Mouse (Mus musculus): ENCODE results near the gene 1700016D06Rik. TPM values are rescaled to one million over a fixed set of nuclear protein-coding genes. Genes with fewer than 3 reads are reported as not detected.

Gene 1700016D06Rik
- total and polyA plus RNA-seq, 3 experiments = not detected

DNA sequence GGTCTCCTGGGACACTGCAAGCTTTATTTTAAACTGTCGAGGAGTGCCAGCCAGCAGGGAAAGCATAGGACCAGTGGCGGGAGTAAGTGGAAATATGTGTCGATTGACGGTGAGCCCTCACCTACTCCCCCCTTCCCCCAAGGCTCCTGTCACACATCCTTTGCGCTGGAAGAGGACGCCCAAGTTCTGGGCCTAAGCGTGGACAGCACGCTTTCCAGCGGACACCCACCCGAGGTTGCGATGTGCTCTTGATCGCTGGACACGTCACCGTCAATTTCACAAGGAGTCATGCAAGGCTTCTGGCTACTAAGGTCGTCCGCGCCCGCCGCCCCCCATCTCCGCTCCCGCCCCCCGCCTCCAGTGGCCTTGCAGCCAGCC, 26.4 kb upstream of the 1700016D06Rik start (continued):
- TF ChIP-seq MAZ (IDR thresholded peaks at IDR 0.05; ENCODE audit: low read depth, low read length) (no peak), CHD1 (IDR thresholded peaks at IDR 0.05; ENCODE audit: low read depth, low read length) (no peak), EP300 (IDR thresholded peaks at IDR 0.05; ENCODE audit: low read depth in 1 of 2, low read length in 2 of 2) (no peak)

DNA sequence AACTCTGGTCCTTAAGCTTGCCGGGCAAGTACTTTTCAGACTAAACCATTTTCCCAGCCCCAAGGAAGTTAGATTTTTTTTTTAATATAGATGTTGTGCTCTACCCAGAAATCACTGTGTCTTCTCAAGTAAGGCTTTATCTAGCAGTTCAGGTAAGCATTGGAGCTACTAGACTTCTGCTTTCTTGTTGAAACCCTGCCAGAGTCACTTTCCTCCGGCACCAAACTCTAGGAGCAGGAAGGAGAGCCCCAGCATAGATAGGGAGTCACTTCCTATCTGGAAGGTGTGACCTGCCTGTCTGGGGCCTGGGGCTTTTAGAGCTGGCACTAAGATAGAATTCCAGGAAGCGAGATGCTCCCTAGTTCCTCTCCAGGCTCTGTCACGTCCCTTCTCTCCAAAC, 16.3 kb upstream of the 1700016D06Rik start:
- Histone ChIP-seq H3K27ac (ENCODE audit: control insufficient read depth, low read depth, low read length) (no peak overlapping the region), H3K4me1 (ENCODE audit: control insufficient read depth in 1 of 2, insufficient read depth in 2 of 2, low read length in 2 of 2) (peaks cover 0 to 7% of the 10 kb centered on the region in 2 experiments; a peak in 2 of 4 replicates), H3K9me3 (replicated peaks; ENCODE audit: insufficient read depth, low read length) (no peaks in the 10 kb centered on the region), H3K79me2 (ENCODE audit: control insufficient read depth, insufficient read depth, low read length, poor library complexity) (no peaks in the 10 kb centered on the region), H3K4me3 (ENCODE audit: control insufficient read depth in 1 of 2, insufficient read depth in 1 of 2, low read depth in 2 of 2, low read length in 2 of 2) (no peak overlapping the region), H3K9ac (ENCODE audit: control insufficient read depth, low read depth, low read length, poor library complexity, severe bottlenecking) (no peak overlapping the region), H3K36me3 (ENCODE audit: control insufficient read depth in 1 of 2, insufficient read depth in 2 of 2, low read length in 2 of 2) (peaks cover 0 to 2% of the 10 kb centered on the region in 2 experiments; a peak in 2 of 4 replicates), H3K27me3 (ENCODE audit: control insufficient read depth in 1 of 2, insufficient read depth in 2 of 2, low read length in 2 of 2) (no peaks in the 10 kb centered on the region)
- peak; percentile 67 for DNase-seq (ENCODE audit: low read depth, low spot score)
- TF ChIP-seq BHLHE40 (IDR thresholded peaks at IDR 0.05; ENCODE audit: borderline replicate concordance, low read depth, low read length) (0 out of 2 replicates have a peak, but pooled peaks have one; percentile 35), TBP (IDR thresholded peaks at IDR 0.05; ENCODE audit: low read depth, low read length) (no peak), RCOR1 (IDR thresholded peaks at IDR 0.05; ENCODE audit: low read depth, low read length) (peak; percentile 64), EP300 (IDR thresholded peaks at IDR 0.05; ENCODE audit: low read depth in 1 of 2, low read length in 2 of 2) (peak; percentile 29 to 55; a peak in 2 of 4 replicates), GATA1 (IDR thresholded peaks at IDR 0.05; ENCODE audit: low read depth, low read length) (0 out of 2 replicates have a peak, but pooled peaks have one; percentile 21), POLR2AphosphoS5 (IDR thresholded peaks at IDR 0.05; ENCODE audit: borderline replicate concordance, low read depth, low read length) (no peak)

DNA sequence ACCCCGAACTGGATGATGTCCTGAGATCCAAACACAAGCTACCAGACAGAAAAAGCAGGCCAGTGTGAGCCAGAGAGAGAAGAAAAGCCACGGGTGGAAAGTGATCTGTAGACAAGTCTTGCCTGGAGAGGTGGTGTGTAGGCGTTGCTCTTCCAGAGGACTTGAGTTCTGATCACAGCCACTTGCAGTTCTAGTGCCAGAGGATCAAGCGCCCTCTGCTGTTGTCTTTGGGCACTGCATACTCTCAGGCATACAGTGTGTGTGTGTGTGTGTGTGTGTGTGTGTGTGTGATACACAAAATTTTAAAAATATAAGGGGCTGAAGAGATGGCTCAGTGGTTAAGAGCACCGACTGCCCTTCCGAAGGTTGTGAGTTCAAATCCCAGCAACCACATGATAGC, 11.4 kb upstream of the 1700016D06Rik start:
- H3K4me3 ChIP-seq (ENCODE audit: control insufficient read depth in 1 of 2, insufficient read depth in 1 of 2, low read depth in 2 of 2, low read length in 2 of 2) = no peak overlapping the region
- peaks cover 0 to 3% of the 10 kb centered on the region in 2 experiments; a peak in 1 of 4 replicates for H3K27me3 ChIP-seq (ENCODE audit: control insufficient read depth in 1 of 2, insufficient read depth in 2 of 2, low read length in 2 of 2)
- H3K27ac ChIP-seq (ENCODE audit: control insufficient read depth, low read depth, low read length) = no peak overlapping the region
- no peaks in the 10 kb centered on the region for H3K9me3 ChIP-seq (replicated peaks; ENCODE audit: insufficient read depth, low read length)
- peak; percentile 59 for DNase-seq (ENCODE audit: low read depth, low spot score)
- H3K4me1 ChIP-seq (ENCODE audit: control insufficient read depth in 1 of 2, insufficient read depth in 2 of 2, low read length in 2 of 2) = no peaks in the 10 kb centered on the region
- no peak overlapping the region for H3K9ac ChIP-seq (ENCODE audit: control insufficient read depth, low read depth, low read length, poor library complexity, severe bottlenecking)
- TF ChIP-seq MYB (IDR thresholded peaks at IDR 0.05; ENCODE audit: low read depth, low read length) = no peak
- TF ChIP-seq RAD21 (IDR thresholded peaks at IDR 0.05; ENCODE audit: low read depth, low read length) = peak; percentile 32
- peak; percentile 55 for TF ChIP-seq SMC3 (IDR thresholded peaks at IDR 0.05; ENCODE audit: low read depth, low read length)
- TF ChIP-seq CTCF (IDR thresholded peaks at IDR 0.05 in 2 of 3, conservative IDR thresholded peaks at IDR 0.05 in 1 of 3; ENCODE audit: control insufficient read depth in 1 of 3, insufficient read depth in 1 of 3, low read depth in 2 of 3, low read length in 3 of 3, poor library complexity in 1 of 3, severe bottlenecking in 1 of 3) = peak; percentile 57 to 66 (median 58)
- H3K36me3 ChIP-seq (ENCODE audit: control insufficient read depth in 1 of 2, insufficient read depth in 2 of 2, low read length in 2 of 2) = no peaks in the 10 kb centered on the region
- no peaks in the 10 kb centered on the region for H3K79me2 ChIP-seq (ENCODE audit: control insufficient read depth, insufficient read depth, low read length, poor library complexity)

DNA sequence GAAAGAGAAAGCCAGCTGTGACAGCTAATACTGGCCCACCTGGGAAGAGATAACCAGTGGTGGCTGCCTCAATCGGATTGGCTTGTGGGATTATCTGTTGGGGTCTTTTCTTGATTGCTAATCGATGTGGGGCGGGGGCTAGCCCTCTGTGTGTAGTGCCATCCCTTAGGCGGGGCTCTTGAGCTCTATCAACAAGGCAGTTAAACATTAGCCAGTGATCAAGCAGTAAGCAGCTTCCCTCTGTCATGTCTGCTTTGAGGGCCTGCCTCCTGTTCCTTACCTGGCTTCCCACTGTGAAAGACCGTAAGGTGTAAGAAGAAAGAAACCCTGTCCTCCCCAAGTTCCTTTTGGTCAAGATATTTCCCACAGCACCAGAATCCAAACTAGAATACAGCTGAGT, 9.6 kb upstream of the 1700016D06Rik start:
- Histone ChIP-seq H3K27ac (ENCODE audit: control insufficient read depth, low read depth, low read length) (no peak overlapping the region), H3K4me1 (ENCODE audit: control insufficient read depth in 1 of 2, insufficient read depth in 2 of 2, low read length in 2 of 2) (no peaks in the 10 kb centered on the region), H3K9ac (ENCODE audit: control insufficient read depth, low read depth, low read length, poor library complexity, severe bottlenecking) (no peak overlapping the region), H3K36me3 (ENCODE audit: control insufficient read depth in 1 of 2, insufficient read depth in 2 of 2, low read length in 2 of 2) (no peaks in the 10 kb centered on the region), H3K27me3 (ENCODE audit: control insufficient read depth in 1 of 2, insufficient read depth in 2 of 2, low read length in 2 of 2) (peaks cover 0 to 3% of the 10 kb centered on the region in 2 experiments; a peak in 1 of 4 replicates), H3K9me3 (replicated peaks; ENCODE audit: insufficient read depth, low read length) (no peaks in the 10 kb centered on the region), H3K4me3 (ENCODE audit: control insufficient read depth in 1 of 2, insufficient read depth in 1 of 2, low read depth in 2 of 2, low read length in 2 of 2) (no peak overlapping the region), H3K79me2 (ENCODE audit: control insufficient read depth, insufficient read depth, low read length, poor library complexity) (no peaks in the 10 kb centered on the region)
- no peak for DNase-seq (ENCODE audit: low read depth, low spot score)
- TF ChIP-seq RCOR1 (IDR thresholded peaks at IDR 0.05; ENCODE audit: low read depth, low read length) = no peak
- no peak for TF ChIP-seq EP300 (IDR thresholded peaks at IDR 0.05; ENCODE audit: low read depth in 1 of 2, low read length in 2 of 2)
- no peak for TF ChIP-seq MAFK (IDR thresholded peaks at IDR 0.05; ENCODE audit: borderline replicate concordance, low read depth, low read length)
- TF ChIP-seq USF1 (IDR thresholded peaks at IDR 0.05; ENCODE audit: low read depth, low read length) = no peak
- no peak for TF ChIP-seq MAX (IDR thresholded peaks at IDR 0.05; ENCODE audit: low read length)
- TF ChIP-seq SIN3A (IDR thresholded peaks at IDR 0.05; ENCODE audit: low read length) = no peak
- no peak for TF ChIP-seq ZKSCAN1 (IDR thresholded peaks at IDR 0.05; ENCODE audit: low read depth, low read length)
- no peak for TF ChIP-seq BHLHE40 (IDR thresholded peaks at IDR 0.05; ENCODE audit: borderline replicate concordance, low read depth, low read length)
- TF ChIP-seq GATA1 (IDR thresholded peaks at IDR 0.05; ENCODE audit: low read depth, low read length) = no peak
- TF ChIP-seq TCF12 (IDR thresholded peaks at IDR 0.05; ENCODE audit: low read depth, low read length) = no peak
- TF ChIP-seq RAD21 (IDR thresholded peaks at IDR 0.05; ENCODE audit: low read depth, low read length) = no peak
- no peak for TF ChIP-seq MXI1 (IDR thresholded peaks at IDR 0.05; ENCODE audit: low read depth, low read length)
- no peak for TF ChIP-seq MEF2A (IDR thresholded peaks at IDR 0.05; ENCODE audit: extremely low read depth, insufficient replicate concordance, low read depth, low read length, poor library complexity, severe bottlenecking)
- TF ChIP-seq E2F4 (IDR thresholded peaks at IDR 0.05; ENCODE audit: borderline replicate concordance, low read depth, low read length) = no peak
- no peak for TF ChIP-seq MYB (IDR thresholded peaks at IDR 0.05; ENCODE audit: low read depth, low read length)
- TF ChIP-seq NRF1 (IDR thresholded peaks at IDR 0.05; ENCODE audit: insufficient read depth, low read depth, low read length, poor library complexity, severe bottlenecking) = no peak
- no peak for TF ChIP-seq POLR2AphosphoS5 (IDR thresholded peaks at IDR 0.05; ENCODE audit: borderline replicate concordance, low read depth, low read length)

Measured in MEL (cell line).